Mouse (Mus musculus) yolk sac, embryonic 10.5 days (tissue): ENCODE data around the gene Nsmce4a.
A peak's percentile ranks its signal among the peaks of the same experiment; 100 is the strongest.

Experiments used
- DNase-seq: peaks from one replicate; pipeline ENCODE4 v3.0.0-alpha.2; 2017; ENCODE audit warnings: low spot score

Gene Nsmce4a

GRCm38 (mm10) chr7:130577388-130578003 is 4.6 kb upstream of the Nsmce4a start, which contains the start of gene Tacc2:
Gene Tacc2 (plus strand): TSS chr7:130577438.
- peak; percentile 56 for DNase-seq

DNA sequence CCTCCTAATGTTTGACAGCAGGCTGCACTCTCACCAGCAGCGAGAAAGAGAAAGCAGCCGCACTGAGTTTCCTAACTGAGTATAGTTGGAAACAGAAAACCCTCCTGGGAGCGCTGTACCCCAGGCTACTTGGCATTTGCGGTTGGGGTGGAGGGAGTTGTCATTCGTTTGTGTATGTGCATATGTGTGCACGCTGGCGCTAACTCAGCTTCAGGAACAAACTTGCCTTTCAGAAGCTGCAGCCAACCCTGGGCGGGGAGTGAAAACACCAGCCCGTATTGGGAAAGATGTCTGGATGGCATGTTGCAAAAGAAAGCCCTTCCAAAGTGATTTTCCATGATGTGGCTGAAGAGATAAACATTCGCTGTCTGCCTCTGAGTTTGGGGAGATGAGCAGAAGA is 4.1 kb upstream of the Nsmce4a start:
- DNase-seq: peak; percentile 51

- DNase-seq: peak; percentile 81
Observed at GRCm38 (mm10) chr7:130574211-130574991, 1.5 kb upstream of the Nsmce4a start.

DNA sequence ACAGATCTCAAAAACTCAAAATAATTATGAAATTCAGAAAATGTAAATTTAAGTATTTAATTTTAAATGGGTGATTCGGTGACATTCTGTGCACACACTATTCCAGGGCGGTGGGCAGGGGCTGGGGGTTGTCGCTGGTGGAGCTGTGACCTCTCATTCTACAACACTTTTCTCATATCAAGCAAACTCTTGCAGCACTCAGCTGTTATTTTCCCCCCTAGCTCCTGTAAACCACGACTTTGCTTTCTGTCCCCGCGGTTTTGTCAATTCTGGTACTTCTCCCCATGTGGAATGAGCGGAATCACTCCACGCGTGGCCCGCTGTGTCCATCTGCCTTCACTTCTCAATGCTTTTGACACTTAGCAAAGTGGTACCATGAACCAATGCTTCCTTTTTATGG is 828 bp upstream of the Nsmce4a start:
- DNase-seq: no peak

- DNase-seq: no peak
Observed at GRCm38 (mm10) chr7:130570472-130570871, 2.4 kb downstream of the Nsmce4a start.

- peak; percentile 81 for DNase-seq
Observed at GRCm38 (mm10) chr7:130568783-130569436, 4.0 kb downstream of the Nsmce4a start.

DNA sequence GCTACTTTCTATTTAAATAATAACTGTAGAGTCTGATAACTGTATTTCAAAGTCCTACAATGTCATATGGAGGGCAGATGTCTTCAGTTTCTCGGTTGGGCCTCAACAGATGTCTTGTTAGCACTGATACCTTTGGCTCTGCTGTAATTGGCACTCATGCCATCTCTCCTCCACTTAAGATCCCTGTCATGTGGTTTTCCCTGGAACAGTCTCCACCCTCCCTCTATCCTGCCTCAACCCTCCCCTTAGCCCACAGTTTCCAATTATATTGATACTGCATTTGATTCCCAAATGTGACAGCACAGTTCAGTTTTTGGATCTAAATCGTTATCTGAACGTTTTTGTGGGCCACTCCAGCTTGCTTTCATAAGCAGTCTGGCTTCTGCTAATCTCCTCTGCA is 8.3 kb downstream of the Nsmce4a start:
- DNase-seq: no peak

- DNase-seq: no peak
Observed at GRCm38 (mm10) chr7:130563880-130564279, 9.0 kb downstream of the Nsmce4a start.

DNA sequence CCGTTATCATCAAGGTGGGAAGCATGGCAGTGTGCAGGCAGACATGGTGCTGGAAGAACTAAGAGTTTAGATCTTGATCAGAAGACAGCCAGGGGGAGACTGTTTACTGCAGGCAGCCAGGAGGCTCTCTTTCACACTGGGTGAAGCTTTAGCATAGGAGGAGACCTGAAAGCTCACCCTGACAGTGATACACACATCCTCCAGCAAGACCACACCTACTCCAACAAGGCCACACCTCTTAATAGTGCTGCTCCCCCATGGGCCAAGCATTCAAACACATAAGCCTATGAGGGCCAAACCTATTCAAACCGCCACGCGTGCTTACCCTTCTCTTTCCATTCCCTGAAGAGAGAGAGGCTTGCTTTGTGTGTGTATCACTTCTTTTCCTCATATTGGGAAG is 9.6 kb downstream of the Nsmce4a start:
- no peak for DNase-seq

- no peak for DNase-seq
Observed at GRCm38 (mm10) chr7:130560933-130561332, 12.0 kb downstream of the Nsmce4a start.

GRCm38 (mm10) chr7:130558592-130558991 is 14.3 kb downstream of the Nsmce4a start:
- no peak for DNase-seq

GRCm38 (mm10) chr7:130555597-130555996 is 17.3 kb downstream of the Nsmce4a start:
- DNase-seq: no peak

GRCm38 (mm10) chr7:130553321-130553720 is 19.6 kb downstream of the Nsmce4a start:
- no peak for DNase-seq

GRCm38 (mm10) chr7:130552780-130553179 is 20.1 kb downstream of the Nsmce4a start:
- no peak for DNase-seq

- DNase-seq: no peak
Observed at GRCm38 (mm10) chr7:130547635-130548175, 25.2 kb downstream of the Nsmce4a start.

GRCm38 (mm10) chr7:130546791-130547484 is 26.0 kb downstream of the Nsmce4a start:
- DNase-seq: peak; percentile 93

- DNase-seq: no peak
Observed at GRCm38 (mm10) chr7:130546421-130546790, 26.5 kb downstream of the Nsmce4a start.

DNA sequence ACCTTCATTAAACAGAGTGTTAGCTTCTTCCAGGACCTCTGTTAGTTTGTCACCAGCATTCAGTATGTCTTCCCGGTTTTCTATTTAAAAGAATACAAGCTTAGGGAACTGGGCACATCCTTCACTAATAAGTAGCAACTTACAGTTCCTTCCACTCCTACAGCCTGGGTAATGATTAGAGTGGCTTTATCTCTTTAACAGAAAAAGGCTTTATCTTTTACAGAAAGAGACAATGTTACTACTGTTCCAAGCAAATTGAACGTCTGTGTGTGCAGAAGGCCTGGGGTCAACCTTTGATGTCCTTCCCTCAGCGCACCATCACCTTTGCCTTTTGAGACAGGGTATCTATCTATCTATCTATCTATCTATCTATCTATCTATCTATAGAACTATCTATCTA is 27.0 kb downstream of the Nsmce4a start:
- no peak for DNase-seq

GRCm38 (mm10) chr7:130545401-130545800 is 27.5 kb downstream of the Nsmce4a start:
- no peak for DNase-seq

DNA sequence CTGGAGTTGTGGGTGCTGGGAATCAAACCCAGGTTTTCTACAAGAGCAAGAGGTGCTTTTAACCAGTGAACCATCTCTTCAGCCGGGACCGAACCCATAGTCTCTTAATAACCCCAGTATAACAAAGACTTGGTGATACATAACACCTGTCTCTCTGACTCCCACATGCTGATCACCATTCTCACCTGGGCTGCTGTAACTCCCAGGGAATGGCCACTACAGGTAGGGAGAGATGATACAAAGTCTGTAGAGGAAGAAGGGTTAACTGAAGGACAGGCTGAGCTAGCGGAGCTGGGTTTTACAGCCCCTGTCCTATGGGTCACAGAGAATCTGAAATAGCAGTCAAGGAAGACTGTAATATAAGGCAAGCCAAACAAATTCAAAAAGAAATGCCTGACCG is 29.7 kb downstream of the Nsmce4a start:
- DNase-seq: no peak

DNA sequence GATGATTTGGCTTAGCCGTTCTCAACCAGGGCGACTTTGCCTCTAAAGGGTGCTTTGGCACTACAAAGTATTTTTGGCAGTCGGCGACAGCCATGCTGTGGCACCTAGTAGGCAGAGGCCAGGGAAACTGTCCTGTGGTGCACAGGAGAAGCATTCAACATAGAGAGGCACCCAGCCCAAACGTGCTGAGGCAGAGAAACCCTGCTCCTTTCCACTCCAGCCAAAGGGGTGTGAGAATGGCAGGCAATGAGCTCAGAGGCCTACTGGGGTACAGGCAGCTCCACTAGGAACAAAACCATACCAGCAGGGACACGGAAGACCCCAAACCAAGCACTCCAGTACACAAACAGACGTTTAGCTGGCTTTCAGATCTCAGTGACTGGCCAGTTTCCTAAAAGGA is 32.7 kb downstream of the Nsmce4a start:
- no peak for DNase-seq

- DNase-seq: no peak
Observed at GRCm38 (mm10) chr7:130537068-130537467, 35.9 kb downstream of the Nsmce4a start.
